Mouse (Mus musculus) neutrophil, adult 65 days (primary cell): Measurements from ENCODE around the gene Zfp180. TPM values are rescaled to one million over a fixed set of nuclear protein-coding genes. Genes with fewer than 3 reads are reported as not detected.

ENCODE experiments used
- total RNA-seq: library from RNA; stranded (reverse); gene quantifications from 2 replicates; pipeline ENCODE4 v1.2.4, GENCODE M21; 2023

Gene Zfp180
- total RNA-seq, result 14.1 and 21.8 TPM in 2 replicates

DNA sequence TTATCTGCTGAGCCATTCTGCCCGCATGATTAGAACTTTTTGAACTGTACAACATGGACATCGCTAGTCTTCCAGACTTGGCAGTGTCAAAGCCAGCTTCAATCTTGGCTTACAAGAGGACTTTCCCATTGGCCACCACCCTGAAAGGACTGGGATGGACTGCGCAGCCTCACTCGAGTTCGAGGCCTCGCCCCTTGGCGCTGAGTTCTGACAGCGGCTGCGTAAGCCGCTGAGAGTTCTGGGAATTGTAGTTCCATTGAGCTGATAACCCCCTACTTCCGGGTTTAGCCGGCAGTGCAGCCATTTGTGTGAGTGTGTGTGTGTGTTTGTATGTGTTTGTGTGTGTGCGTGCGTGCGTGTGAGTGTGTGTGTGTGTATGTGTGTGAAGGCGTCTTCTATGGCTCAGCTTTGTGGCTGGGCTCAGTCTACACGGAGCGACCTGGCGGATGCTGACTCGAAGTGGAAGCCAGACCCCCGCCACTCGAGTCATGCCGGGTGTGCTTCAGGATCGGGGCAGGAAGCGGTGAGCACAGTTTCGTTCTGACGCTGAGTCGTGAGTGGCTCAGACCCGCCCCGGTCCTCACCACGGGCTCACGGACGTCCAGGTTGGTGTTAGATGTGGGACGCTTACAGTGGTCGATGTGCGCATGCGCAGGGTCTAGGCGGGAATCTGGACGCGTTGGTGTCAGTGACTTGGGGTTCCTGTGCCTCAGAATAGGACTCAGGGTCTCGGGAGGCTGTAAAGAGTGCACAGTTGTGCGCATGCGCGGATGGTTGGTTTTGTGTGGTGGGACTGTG lies at the start of gene Zfp180:
TSS of gene Zfp180 (plus strand) at position 291 of the 798 bp plus-strand sequence.

GRCm38 (mm10) chr7:24052660-24053304 lies 28.9 kb upstream of the Zfp180 start, which contains the start of gene Vmn1r183:
Vmn1r183 (plus strand) TSS chr7:24053254.

GRCm38 (mm10) chr7:24112156-24112856 lies 30.6 kb downstream of the Zfp180 start, which contains the start of gene Zfp112:
Zfp112 (plus strand) TSS chr7:24112314.

GRCm38 (mm10) chr7:24133996-24134828 lies 52.5 kb downstream of the Zfp180 start, which contains the start of gene Zfp235:
Zfp235 (plus strand) TSS chr7:24134169.

Other genes with a start within 250 kb of the Zfp180 start
- gene Vmn1r176, start 244.6 kb upstream of the Zfp180 start, total RNA-seq, result not detected in 2 replicates
- not detected in 2 replicates for gene Vmn1r177, start 215.5 kb upstream of the Zfp180 start, total RNA-seq
- gene Vmn1r178, start 189.9 kb upstream of the Zfp180 start, total RNA-seq, result not detected in 2 replicates
- gene Vmn1r179, start 154.9 kb upstream of the Zfp180 start, total RNA-seq, result not detected in 2 replicates
- gene Vmn1r180, start 131.3 kb upstream of the Zfp180 start, total RNA-seq, result not detected in 2 replicates
- gene Vmn1r181, start 107.3 kb upstream of the Zfp180 start, total RNA-seq, result not detected in 2 replicates
- not detected in 2 replicates for gene V1rd19, start 80.2 kb upstream of the Zfp180 start, total RNA-seq
- gene Vmn1r183, start 28.7 kb upstream of the Zfp180 start, total RNA-seq, result not detected in 2 replicates
- gene Zfp112, start 30.4 kb downstream of the Zfp180 start, total RNA-seq, result 2.0 TPM in 2 replicates
- 1.6 and 2.3 TPM in 2 replicates for gene Zfp235, start 52.2 kb downstream of the Zfp180 start, total RNA-seq
- gene Zfp114, start 93.1 kb downstream of the Zfp180 start, total RNA-seq, result not detected in 2 replicates
- 1.8 and 2.9 TPM in 2 replicates for gene Zfp111, start 129.5 kb downstream of the Zfp180 start, total RNA-seq
- gene Zfp109, start 155.6 kb downstream of the Zfp180 start, total RNA-seq, result 0.39 and 1.1 TPM in 2 replicates
- not detected in 2 replicates for gene Zfp108, start 172.9 kb downstream of the Zfp180 start, total RNA-seq
- gene Zfp93, start 188.5 kb downstream of the Zfp180 start, total RNA-seq, result 0.19 TPM in 1 of 2 replicates, not detected in the other
- gene Zfp61, start 219.3 kb downstream of the Zfp180 start, total RNA-seq, result 1.2 and 1.4 TPM in 2 replicates
- gene Zfp94, start 234.7 kb downstream of the Zfp180 start, total RNA-seq, result not detected in 2 replicates